Mouse (Mus musculus): ENCODE measurements at regions not wholly inside any gene's neighbourhood (a gene's known extent, or its start where the extent isn't known, plus 50 kb on each side); places are given as distances from the start of the nearest gene placed in this dataset.

DNA sequence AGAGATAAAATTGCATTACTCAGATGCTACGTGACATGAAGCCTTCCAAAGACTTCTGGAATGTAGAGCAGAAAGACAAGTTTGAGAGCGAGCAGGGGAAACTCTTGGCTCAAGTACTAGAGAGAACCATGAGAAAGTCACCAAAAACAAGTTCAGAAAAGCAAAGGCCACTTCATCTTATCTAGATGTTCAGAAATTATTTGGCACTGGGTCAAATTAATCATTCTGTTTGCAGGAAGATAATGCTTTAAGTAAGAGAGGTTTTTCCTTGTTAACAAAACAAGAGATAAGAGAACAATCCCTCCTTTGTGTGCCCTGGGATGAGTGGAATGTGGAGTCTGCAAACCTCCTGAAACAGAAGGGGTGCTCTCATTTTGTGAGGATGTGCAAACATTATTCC lies 565.6 kb upstream of the C030005K15Rik start:
- DNase-seq (ENCODE audit: low spot score in 2 of 2) = no peak

DNA sequence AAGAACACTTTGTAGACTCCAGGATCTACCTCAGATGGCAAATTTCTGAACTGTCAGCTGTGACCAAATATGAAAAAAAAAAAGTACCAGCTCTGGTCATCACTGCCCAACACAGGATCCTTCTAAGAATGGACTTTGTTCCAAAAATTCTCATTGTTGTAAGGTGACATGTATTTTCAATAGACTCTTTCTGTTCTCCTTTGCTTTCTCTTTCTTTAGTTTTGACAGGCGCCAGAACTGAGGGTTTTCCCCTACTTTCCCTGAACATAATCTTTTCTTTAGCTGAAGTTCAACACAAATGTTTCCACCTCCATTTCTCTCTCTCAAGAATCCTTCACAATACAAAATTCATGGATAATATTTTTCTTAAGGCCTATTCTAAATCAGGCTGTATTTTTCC lies 579.1 kb upstream of the C030005K15Rik start:
- DNase-seq (ENCODE audit: low spot score in 2 of 2) = no peak

DNA sequence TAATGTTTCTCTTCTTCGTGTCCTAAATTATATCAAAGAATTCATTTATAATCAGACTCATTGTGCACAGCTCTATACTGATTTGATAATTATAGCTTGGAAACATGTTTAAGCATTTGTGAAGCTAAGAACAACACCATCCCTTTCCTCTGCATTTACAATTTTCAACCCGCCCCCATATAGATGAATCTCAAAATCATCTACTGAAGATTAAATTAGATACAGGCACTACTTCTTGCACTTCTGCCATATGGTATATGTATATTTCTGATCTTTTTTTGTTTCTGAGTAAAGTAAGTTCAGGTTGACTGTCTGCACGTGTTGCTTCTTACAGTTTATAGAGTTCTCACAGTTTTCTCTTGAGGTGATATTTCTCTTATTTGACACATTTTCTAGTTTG lies 583.1 kb upstream of the C030005K15Rik start:
- no peak for DNase-seq (ENCODE audit: low spot score in 2 of 2)

DNA sequence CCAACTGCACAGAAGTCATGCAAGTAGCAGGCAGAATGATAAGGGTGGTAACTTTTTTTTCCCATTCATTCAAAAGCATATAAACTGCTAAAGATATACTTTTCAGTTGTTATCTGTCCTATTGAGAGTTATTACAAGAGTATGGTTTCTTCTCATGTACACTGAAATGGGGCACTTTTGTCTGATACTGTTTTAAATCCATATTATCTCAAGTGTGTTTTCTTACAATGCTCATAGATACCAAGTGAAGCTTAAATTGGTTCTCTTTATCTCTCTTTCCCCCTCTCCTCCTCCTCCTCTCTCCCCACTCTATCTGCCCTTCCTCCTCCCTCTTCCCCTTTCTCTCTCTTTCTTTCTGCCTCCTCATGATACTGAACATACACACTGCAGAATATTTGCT lies 584.8 kb upstream of the C030005K15Rik start:
- DNase-seq (ENCODE audit: low spot score in 2 of 2) = no peak

DNA sequence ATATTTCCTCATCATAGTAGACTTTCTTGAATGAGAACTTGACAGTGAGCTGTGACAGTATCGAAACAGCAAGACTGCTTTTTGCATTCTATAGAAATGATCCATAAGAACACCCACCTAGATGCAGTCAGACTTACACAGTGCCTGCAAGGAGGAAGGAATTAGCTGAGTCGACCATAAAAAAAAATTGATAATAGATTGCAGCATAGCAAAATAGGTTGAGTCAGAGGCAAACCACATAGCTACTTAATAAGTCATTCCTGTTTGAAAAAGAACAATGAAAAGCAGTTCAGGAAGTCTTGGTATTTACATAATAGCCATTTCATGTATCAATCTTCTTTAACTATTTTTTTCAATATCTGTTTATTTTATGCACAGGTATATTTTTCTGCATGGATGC lies 591.9 kb upstream of the C030005K15Rik start:
- DNase-seq (ENCODE audit: low spot score in 2 of 2) = no peak

DNA sequence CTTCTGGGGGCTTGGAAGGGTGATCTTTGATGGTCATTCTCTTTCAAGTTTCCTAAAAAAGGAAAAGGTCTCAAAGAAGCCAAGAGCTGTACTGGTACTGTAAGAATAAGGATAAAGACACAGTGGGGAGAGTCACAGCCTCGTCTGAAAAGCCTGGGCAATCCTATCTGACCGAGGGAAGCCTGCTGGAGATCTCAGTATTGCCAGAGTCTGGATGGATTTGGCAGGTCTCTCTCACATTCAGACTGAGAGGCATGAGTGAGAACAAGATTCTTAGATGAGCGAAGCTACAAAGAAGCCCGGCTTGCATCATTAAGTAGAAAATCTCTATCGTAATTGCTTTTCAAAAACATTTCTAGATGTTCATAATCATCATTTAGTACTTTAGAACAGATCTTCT lies 590.4 kb upstream of the Atp2b1 start:
- DNase-seq (ENCODE audit: low spot score in 2 of 2) = no peak

DNA sequence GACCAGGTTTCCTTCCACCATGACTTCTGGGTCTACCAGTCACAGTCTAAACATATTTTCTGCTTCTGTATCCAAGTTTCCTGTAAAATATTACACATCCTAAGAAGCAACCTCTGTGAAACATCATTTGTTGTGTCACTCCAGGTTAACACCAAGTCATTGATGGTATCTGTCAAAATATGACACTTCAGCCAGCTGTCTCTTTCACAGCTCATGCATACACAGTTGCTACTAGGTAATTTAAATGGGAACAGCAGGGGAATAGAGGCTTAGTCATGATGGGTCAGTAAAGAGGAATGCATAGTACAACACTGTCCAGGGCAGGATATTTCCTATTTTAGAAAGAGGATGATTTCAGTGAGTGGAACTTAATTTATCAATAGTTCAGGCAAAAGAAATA lies 589.6 kb upstream of the Atp2b1 start:
- no peak for DNase-seq (ENCODE audit: low spot score in 2 of 2)

DNA sequence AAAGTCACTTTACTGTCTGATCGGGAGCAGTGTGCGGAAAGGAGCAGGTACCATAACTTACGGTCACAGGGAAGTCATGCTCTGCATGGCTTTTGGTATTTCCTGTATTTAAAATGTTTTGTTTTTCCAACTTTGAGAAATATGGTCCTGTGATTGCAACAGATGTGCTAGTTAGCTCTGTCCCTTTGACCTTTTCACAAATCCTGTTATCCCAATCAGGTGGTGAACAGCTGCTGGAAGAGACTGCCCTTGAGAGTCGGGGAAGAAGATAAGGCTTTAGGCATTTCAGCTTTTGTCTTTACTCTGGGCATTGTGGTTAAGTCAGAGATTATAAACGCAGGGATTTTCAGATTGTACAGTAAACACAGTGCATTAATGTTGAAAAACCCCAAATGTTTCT lies 588.5 kb upstream of the Atp2b1 start:
- DNase-seq (ENCODE audit: low spot score in 2 of 2) = no peak

DNA sequence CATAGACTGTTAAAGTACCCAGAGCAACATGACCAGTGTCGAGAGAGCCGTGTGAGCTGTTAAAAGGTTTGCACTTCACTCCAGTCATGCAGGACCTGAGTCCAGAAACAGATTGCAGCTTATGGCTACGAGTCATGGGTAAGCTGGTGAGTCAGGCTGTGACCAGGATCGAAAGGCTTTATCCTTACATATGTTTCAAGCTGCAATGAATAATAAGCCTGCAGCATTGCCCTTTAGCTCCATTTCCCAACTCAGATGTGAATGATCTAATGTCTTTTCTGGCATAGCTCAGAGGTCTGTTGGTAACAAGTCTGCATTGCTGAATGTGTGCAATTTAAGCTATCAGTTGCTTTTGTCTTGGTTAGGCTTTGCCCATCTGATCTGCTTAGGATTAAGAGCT lies 581.5 kb upstream of the Atp2b1 start:
- DNase-seq (ENCODE audit: low spot score in 2 of 2) = no peak

DNA sequence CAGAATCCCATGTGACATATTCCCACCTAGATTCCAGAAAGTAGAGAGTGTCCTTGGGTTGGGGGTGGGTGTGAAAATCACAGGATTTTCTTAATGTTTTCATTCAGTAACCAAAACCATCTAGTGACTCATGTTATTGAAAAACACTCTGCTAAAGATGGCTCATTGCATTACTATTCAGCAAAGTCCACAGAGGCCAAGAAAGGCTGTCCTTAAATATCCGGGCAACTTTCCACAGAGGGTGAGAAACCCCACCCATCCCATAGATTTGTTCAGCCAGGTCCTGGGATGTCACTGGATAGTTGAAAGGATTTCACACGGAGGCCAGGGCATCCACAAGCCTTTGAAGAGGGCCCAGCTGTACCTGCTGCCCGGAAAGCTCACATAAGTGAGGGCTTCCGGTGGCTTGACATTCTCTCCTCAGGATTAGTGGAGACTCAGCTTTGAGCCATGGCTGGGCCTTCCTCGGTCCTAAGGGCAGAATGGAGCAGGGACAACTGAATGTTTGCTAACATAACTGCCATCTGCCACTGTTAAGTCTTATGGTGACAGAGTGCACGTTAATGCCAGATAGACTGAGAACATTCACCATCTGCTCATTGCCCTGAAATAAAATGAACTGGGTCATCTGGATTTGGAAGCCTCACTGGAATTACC lies 580.7 kb upstream of the Atp2b1 start:
- peak in 1 of 2 experiments; percentile 20 for DNase-seq (ENCODE audit: low spot score in 2 of 2)

DNA sequence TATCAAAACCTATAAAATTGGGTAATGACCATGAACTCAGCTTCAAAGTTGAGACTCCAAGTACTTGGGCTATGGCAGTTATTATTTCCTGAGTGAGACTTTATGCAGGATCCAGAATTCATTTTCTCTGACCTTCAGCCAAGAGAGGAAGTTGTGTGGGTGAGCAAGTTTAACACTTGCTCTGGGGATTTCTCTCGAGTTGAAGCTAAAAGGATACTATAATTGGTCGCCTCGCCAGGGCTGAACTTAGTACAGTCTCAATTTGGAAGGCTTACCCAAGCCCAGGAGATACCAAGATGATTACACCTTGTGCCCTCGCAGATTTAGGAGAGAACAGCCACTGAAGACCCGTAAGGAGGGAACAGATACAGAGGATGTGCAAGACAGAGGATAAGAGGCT lies 570.4 kb upstream of the Atp2b1 start:
- DNase-seq (ENCODE audit: low spot score in 2 of 2) = no peak

DNA sequence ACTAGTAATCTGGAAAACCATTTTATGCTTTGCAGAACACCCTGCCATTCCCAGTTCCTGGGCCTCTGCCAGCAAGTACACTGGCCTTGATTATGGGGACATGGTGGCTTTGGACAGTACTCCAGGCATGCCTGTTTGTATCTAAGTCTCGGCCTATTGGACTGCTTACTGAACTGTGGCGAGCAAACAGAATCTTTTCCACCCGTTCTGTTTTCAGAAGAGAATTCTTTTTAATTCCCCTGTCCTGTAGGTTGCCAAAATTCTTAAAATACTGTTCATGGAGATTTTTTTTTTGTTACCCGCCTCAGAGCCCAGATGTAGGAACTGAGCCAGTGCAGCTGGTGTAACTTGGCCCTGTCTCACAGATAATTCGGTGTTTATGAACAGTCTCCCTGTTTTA lies 564.7 kb upstream of the Atp2b1 start:
- DNase-seq (ENCODE audit: low spot score in 2 of 2) = peak in 1 of 2 experiments; percentile 51

DNA sequence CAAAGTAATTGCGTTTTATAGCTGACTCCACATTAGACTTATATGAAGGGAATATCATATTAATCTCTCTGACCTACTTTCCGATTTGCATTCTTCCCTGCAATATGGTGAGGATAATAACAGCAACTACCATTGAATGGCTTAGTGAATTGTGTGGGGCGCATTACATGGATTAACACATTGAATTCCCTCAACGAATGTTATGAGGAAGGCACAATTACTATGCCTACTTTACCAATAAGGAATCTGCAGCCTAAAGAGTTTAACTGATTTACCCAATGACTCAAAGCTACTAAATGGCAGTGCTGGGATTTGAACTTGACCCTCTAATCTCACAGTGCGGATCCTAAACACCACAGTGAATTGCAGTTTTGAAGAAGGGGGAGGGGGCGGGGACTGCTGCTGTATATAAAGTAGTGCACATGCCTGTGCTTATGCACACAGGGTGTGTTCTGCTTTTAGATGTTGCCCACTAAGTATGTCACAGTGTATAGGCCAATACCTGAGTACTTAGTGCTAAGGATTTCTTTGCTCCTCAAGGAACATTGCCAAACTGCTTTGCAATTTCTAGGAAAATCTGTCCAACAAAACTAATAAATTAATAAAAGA lies 563.8 kb upstream of the Atp2b1 start:
- no peak for DNase-seq (ENCODE audit: low spot score in 2 of 2)

DNA sequence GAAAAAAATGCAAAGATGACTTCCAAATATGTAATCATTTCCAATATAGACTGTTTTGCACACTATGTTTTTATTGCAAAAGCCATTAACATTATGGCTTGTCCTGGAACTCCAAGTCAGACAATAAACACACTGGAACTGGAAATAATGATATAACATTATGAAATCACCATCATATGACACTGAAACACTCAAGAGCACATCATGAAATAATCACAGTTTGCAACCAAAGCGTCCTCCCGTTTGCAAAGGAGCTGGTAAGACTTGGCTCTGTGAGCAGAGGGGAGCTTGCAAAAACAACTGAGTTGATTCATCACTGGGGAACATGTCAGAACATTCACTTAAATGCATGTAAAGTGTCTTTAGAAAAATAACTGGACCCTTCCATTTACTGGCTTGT lies 562.1 kb upstream of the Atp2b1 start:
- no peak for DNase-seq (ENCODE audit: low spot score in 2 of 2)

DNA sequence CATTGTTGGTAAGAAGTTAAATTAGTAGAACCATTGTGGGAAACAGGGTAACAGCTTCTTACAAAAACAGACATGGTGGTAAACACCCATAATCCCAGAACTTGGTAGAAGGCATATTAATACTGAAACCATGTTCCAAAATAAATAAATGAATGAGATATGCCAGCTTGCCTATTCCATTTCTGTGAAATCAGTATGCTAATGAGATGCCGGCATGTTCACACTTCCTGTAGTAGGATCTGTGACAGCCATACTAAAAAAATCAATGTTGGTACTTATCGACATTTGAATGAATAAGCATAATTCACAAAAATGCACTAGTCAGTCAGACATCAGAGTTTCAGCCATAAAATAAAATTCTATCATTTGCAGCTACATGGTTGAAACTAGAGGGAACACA lies 559.7 kb upstream of the Atp2b1 start:
- DNase-seq (ENCODE audit: low spot score in 2 of 2) = no peak

DNA sequence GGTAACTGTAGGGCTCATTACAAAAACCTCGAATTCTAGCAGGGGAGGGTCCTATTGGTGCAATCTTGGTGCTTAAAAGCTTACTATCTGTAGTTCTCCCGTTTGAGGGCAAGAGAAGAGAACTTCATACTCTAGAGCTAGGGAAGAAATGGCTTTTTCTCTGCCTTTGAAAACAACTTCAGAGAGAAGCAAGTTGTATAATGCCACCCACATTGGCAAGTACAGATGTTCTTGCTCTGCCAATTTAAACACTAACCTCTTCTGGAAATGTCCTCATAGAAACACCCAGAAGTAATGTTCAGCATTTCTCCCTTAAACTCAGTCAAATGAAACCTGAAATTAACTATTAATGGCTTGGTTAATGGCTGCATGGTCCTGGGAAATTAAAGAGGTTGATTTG lies 549.6 kb upstream of the Atp2b1 start:
- DNase-seq (ENCODE audit: low spot score in 2 of 2) = no peak

DNA sequence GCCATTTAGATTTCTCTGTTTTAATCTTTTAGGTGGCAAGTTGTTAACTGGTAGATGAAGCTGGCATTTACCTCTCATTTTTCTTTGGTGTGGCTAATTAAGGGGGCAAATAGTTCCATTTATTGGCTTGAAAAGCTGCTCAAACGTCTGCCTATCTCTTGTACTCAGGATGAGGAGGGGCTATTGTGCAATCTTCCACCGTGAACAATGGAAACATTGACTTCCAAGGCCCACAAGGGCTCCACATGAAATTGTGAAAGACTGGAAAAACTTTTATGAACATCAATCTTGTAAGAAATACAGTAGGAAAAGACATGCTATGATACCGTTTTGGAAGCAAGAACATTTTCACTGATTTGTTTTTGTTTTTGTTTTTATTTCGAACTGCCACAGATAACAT lies 541.6 kb upstream of the Atp2b1 start:
- no peak for DNase-seq (ENCODE audit: low spot score in 2 of 2)

DNA sequence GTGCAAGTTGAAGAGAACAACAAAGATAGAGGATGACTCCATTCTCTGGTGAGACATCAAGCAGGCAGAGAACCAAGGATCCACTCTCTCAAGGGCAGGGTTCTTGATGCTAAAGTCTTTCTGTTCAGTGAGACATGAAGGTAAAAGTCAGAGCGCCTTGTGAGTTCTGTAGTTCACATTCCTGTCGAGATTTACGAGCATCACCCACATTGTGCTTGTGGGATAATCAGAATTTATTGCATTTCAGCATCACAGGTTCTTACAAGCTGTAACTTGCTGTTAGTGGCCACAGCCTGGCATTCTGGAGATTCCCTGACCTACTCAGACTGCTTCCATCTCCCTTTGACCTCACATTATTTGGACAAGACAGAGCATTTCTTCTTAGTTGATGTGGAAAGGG lies 540.9 kb upstream of the Atp2b1 start:
- DNase-seq (ENCODE audit: low spot score in 2 of 2) = no peak

DNA sequence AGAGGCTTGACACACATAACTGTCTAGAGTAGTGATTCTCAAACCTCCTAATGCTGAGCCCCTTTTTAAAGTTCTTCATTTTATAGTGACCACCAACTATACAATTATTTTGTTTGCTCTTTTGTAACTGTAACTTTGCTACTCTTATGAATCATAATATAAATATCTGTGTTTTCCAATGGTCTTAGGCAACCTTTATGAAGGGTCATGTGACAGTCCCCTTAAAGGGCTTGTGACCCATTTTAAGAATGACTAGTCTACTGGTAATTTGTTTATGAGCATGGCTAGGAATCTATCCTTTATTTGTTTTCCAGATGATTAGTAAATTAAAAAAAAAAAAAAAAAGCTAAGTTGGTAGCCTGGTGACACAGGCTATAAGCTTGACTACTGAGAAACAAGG lies 539.5 kb upstream of the Atp2b1 start:
- DNase-seq (ENCODE audit: low spot score in 2 of 2) = no peak

DNA sequence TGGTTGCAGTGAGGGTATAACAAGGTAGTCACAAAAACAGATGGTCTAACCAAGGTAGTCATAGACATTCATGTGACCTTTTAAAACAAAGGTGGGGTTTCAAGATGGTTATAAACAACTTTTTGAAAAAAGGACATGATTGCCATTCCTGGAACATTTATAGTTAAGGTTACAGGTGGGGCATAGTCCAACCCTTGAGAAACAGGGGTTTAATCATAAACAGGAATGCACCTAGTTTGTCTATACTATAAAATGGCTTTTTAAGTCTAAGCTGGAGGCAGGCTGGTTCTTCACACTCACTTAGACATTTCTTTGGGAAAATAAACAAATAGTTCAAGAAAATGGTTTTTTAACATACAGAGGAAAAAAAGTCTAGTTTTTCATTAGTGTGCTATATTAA lies 525.7 kb upstream of the Atp2b1 start:
- no peak for DNase-seq (ENCODE audit: low spot score in 2 of 2)

DNA sequence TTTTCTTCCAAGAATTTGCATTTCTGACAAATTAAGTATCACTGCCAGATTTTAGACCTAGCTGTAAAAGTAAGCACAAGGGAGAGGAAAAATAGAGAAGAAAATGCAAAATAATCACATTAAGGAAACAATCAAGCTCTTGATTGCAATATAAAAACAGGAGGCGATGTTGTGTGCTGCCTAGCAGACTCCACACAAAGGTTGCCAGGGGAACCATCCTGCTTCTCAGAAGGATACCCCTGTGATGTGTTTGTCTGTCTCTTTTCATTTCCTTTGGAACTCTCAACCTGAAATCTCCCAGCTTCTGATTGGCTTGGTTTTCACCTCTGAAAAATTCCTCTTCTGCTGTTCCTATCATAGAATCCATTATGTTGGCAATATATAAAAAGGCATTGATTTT lies 514.3 kb upstream of the Atp2b1 start:
- DNase-seq (ENCODE audit: low spot score in 2 of 2) = no peak

DNA sequence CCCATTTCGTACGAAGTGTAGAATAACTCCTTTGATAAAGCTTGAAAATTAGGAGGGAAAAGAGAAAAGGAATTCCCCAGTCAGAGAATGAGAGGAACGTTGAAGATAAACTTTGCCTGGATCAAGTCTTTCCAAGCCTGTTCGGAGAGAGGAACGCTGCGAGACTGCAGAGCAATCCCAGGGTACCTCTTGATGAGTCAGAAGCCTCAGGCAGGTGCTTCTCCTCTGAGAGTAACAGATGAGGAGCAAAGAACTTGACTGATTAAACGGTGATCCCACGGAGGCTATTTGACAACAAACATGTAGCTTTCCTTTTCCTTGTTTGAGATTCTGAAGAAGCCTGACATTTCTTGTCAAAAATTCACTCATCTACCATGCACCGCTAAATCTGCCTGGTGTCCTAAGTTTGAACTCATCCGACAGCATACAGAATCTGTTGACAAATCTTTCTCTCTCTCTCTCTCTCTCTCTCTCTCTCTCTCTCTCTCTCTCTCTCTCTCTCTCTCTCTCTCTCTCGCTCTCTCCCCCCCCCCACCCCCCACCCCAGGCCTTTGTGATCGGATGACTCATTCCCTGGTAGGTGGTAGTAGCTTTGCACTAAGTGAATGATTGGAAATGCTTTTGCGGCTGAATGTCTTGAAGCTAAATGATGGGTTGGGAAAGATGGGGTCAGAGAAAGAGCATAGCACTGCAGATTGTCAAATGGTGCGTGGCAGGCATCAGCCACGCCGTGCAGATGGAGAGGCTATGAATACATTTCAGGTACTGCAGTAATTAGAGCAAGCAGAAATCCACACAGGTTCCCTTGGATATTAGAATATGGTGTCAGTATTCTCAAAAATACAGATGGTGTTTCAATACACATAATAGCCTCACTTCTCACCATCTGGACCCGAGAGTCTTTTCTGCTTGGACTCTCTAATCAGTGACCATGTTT lies 496.1 kb upstream of the Atp2b1 start:
- no peak for DNase-seq (ENCODE audit: low spot score in 2 of 2)

DNA sequence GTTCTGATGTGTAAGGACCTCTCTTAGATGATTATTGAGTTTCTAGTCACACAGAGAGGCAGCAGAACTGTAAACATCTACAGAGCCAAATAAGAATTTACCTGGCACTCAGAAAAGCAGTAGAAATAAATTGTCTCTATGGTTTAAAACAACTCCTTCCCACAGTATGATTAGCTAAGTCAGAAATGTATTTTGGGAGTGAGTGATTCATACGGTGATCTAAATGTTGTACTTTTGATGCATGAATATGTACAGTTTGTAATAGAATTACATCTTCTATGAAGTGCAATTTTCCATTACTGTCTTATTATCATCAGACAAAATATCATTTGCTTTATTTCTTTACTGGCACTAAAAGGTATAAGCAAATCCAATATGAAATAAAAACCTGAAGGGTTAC lies 489.8 kb upstream of the Atp2b1 start:
- no peak for DNase-seq (ENCODE audit: low spot score in 2 of 2)
